Mouse (Mus musculus): Measurements from ENCODE around the gene Orc5. TPM values are rescaled to one million over a fixed set of nuclear protein-coding genes. Genes with fewer than 3 reads are reported as not detected.

The Orc5 gene
- total RNA-seq, 1 experiment from 2014 or later = 17.9 TPM

Other genes with a start within 250 kb of the Orc5 start
- gene Reln, start 205.7 kb downstream of the Orc5 start, total RNA-seq (2021) = 7.4 and 15.8 TPM in 2 replicates
- gene Lhfpl3, start 195.6 kb upstream of the Orc5 start, total RNA-seq (2021) = 0.45 and 0.89 TPM in 2 replicates